Mouse (Mus musculus): Measurements from ENCODE around the gene Foxk1.

The Foxk1 gene

GRCm38 (mm10) chr5:142400981-142401640 lies at the start of gene Foxk1:
Gene Foxk1 (plus strand): TSS chr5:142401497.
- peak; percentile 39 to 76 for DNase-seq (ENCODE audit: low read depth in 1 of 2, low spot score in 2 of 2)

DNA sequence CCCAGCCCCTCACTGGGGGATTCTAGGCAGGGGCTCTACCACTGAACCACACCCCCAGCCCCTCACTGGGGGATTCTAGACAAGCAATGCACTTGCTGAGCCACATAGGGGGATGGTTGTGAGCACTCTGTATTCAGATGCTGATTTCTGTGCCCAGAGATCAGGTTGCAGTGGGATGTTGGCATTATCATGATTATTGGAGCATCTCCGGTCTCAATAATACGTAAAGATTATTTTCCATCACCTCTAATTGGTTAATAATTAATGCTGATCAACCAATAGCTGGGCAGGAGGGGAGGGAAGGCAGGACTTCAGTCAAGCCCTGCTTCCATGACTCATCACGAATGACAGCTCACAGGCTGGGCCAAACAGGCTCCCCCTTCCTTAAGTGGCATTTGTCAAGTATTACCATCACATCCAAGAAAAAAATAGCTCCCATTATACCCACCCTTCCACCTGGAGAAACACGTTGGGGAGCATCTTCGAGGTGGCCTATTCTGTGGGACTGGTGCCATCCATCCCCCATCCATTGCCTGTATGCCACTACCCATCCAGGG lies 48.9 kb upstream of the Foxk1 start:
- no peak for DNase-seq (ENCODE audit: low read depth in 1 of 2, low spot score in 2 of 2)

DNA sequence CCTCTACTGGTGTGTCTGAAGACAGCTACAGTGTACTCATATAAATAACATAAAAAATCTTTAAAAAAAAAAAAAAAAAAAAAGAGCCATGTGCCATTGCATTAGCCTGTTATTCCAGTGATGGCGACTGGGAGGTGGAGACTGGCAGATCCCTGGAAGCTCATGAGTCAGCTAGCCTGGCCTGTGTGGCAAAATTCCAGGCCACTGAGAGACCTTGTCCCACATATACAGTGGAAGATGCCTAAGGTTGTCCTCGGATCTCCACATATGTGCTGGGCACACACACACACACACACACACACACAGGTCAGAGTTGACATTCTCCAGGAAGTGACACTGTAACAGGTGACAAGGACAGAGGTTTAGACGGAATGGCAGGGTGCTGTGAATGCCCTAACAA lies 46.2 kb upstream of the Foxk1 start:
- DNase-seq (ENCODE audit: low read depth in 1 of 2, low spot score in 2 of 2), result no peak

DNA sequence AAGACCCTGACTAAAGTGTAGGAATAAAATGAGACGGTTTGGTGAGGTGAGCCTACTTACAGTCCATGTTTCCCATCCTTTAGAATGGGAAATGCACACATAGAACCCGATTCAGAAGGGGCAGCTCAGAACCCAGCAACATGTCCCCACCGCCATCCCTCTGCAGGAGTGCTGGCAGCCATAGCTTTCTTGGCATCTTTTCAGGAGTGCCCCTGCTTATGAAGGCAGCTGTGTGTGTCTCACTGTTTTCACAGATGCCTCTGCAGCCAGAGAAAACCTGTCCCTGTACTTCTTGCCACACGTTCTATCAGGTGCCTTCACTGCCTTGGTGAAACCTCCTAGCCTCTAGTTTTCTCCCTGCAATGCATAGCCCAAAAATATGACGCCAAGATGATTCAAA lies 40.1 kb upstream of the Foxk1 start:
- DNase-seq (ENCODE audit: low read depth in 1 of 2, low spot score in 2 of 2), result no peak

DNA sequence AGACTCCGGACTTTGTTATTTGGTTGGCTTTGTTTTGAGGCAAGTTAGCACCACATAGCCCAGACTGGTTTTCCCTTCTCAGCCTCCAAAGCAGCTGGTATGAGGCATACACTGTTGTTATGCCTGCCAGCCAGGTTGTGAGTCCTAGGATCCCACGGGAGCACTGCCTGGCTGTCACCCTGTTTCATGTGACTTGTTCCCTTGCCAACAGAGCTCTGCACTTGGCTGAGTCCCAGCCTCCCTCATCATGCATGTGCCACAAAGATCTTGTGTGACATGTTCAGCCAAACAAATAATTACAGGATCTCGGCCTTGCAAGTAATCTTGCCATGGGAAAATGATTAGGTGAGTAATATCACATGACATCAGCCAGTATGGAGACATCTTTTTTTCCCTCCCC lies 38.4 kb upstream of the Foxk1 start:
- DNase-seq (ENCODE audit: low read depth in 1 of 2, low spot score in 2 of 2), result no peak

DNA sequence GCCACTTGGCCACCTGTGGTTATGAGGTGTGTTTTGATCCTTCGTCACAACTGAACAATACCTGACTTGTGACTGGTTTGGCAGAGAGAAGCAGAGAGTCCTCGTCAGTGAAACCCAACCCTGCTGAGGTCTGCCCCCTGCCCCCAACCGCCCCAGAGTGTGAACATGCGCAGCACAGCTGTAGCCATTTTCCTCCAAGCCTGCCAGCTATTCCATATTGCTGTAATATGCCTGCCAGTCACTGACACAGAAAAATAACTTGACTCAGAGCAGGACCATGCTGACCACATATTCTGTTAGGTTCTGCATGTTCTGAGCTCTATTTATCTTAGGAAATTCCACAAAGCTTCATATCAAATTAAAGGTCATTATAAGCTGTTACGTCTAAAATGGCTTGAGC lies 37.2 kb upstream of the Foxk1 start:
- DNase-seq (ENCODE audit: low read depth in 1 of 2, low spot score in 2 of 2), result no peak

- peak; percentile 93 to 99 for DNase-seq (ENCODE audit: low read depth in 1 of 2, low spot score in 2 of 2)
These were observed 33.9 kb upstream of the Foxk1 start for GRCm38 (mm10) chr5:142367085-142368081.

DNA sequence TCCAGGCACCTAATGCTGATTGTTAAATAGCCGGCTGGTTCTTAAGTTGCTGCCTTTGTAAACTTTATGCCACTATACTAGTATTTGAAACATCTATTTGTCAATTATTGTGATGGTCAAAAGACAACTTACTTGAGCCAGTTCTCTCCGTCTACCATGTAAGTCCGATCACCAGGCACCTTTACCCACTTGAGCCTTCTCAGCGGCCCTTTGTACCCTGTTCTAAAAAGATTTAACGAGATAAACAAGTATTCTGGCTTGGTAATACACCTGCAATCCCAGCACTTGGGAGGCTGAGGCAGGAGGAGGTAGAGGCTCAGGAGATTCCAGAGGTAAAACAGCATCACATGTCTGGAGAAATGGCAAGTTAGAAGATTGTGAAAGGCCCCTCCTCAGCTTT lies 33.2 kb upstream of the Foxk1 start:
- DNase-seq (ENCODE audit: low read depth in 1 of 2, low spot score in 2 of 2), result no peak

GRCm38 (mm10) chr5:142370406-142371171 lies 30.7 kb upstream of the Foxk1 start:
- no peak for DNase-seq (ENCODE audit: low read depth in 1 of 2, low spot score in 2 of 2)

- DNase-seq (ENCODE audit: low read depth in 1 of 2, low spot score in 2 of 2), result no peak
These were observed 29.8 kb upstream of the Foxk1 start for GRCm38 (mm10) chr5:142371172-142372155.

DNA sequence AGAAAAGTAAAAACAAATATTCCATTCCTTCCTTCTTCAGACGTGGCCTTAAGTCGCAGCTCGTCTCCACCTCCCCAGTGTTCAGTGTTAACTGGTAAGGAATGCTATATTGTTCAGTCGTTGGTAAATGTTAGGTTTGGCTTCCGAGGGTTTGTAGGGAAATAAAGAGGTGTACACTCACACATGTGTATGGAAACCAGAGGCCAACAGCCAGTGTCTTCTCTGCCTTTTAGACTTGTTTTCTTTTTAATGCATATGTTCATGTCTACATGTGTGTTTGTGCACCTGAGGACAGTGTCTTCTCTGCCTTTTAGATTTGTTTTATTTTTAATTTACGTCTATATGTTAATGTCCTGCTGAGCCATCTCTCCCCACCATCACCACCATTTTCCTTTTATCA lies 29.1 kb upstream of the Foxk1 start:
- DNase-seq (ENCODE audit: low read depth in 1 of 2, low spot score in 2 of 2), result no peak

DNA sequence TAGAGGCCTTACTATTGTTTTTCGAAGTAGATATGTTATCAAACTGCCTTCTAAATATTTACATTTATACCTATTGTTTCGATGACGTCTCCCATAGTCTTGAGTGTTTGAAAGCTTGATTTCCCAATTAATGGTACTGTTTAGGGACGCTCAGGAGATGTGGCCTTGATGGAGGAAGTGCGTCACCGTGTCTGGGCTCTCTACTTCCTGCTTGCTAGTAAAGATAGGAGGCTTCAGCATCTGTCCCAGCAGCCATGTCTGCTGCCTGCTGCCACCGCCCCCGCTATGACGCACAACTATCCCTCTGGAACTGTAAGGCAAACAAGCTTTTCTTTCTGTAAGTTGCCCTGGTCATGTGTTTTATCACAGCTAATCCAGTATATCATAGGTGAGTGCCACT lies 27.0 kb upstream of the Foxk1 start:
- no peak for DNase-seq (ENCODE audit: low read depth in 1 of 2, low spot score in 2 of 2)

DNA sequence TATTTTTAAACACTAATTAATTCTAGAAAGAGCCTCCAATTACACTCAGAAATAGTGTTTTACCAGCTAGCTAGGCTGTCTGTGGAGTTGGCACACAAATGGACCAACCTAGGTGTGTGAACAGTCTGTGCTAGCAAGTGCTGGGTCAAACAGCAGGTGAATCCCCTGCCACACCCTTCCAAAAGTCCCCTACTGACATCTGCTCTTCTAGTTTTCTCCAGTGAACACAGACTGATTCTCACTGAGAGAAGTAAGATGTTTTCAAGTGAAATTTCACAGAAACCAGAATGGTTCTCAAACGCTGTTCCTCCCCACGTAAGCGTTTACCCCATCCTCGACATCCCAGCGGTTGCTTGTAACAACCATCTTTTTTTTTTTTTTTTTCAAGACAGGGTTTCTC lies 25.7 kb upstream of the Foxk1 start:
- no peak for DNase-seq (ENCODE audit: low read depth in 1 of 2, low spot score in 2 of 2)

GRCm38 (mm10) chr5:142376071-142376470 lies 25.2 kb upstream of the Foxk1 start:
- DNase-seq (ENCODE audit: low read depth in 1 of 2, low spot score in 2 of 2), result peak; percentile 57 to 58

GRCm38 (mm10) chr5:142378068-142378467 lies 23.2 kb upstream of the Foxk1 start:
- DNase-seq (ENCODE audit: low read depth in 1 of 2, low spot score in 2 of 2), result no peak

- DNase-seq (ENCODE audit: low read depth in 1 of 2, low spot score in 2 of 2), result no peak
These were observed 20.8 kb upstream of the Foxk1 start for GRCm38 (mm10) chr5:142380491-142380890.

DNA sequence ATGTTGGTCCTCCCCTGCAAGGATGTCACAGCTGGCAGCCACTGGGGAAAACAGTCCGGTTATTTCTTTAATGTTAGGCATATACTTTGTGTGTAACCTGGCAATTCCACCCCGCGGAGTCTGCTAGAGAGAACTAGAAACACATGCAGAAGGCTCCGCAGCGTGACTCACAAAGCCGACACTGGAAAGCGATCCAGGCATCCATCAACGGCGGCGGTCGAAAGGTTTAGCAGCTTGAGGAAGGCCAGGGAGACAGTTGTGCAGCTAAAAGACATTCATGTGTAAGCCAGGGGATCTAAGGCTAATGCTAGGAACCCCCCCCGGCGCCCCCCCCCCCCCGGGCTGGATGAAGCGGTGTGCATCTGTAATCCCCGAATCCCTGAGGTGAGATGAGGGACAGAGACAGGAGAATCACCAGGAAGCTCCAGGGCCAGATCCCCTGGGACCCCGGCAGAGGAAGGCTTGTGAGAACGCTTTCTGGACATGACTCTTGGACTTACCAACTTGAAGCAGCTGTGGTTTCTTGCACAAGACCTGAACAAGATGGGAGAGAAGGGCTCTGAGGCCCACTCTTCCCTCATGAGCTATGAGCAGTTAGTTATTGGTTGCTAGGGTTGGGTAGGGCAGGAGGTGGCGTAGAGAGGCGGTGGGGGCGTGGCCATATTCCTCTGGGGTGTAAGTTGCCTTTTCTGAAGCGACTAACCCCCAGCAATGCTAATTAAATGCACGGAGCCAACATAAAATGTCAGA lies 16.2 kb upstream of the Foxk1 start:
- DNase-seq (ENCODE audit: low read depth in 1 of 2, low spot score in 2 of 2), result peak; percentile 14 to 38

DNA sequence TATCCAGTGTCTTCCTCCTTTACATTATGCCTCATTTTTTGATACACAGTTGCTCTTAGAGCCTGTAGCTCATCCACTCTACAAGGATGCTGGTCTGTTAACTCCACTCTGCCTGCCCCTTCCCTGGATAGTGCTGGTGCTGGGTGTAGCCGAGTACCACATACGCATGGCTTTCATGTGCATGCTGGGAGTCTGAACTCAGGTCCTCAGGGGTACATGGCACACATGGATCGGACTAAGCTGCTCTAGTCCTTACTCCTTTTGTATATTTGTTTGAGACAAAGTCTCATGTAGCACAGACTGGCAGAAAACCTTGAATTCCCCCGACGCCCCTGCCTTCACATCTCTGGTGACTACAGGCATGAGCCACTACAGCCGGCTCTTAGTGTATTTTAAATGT lies 15.0 kb upstream of the Foxk1 start:
- no peak for DNase-seq (ENCODE audit: low read depth in 1 of 2, low spot score in 2 of 2)
